Mouse (Mus musculus): ENCODE data around the gene Bnc1. TPM values are rescaled to one million over a fixed set of nuclear protein-coding genes. Genes with fewer than 3 reads are reported as not detected.

The Bnc1 gene
- polyA plus RNA-seq (2012; rRNA removed), result not detected in 2 replicates

DNA sequence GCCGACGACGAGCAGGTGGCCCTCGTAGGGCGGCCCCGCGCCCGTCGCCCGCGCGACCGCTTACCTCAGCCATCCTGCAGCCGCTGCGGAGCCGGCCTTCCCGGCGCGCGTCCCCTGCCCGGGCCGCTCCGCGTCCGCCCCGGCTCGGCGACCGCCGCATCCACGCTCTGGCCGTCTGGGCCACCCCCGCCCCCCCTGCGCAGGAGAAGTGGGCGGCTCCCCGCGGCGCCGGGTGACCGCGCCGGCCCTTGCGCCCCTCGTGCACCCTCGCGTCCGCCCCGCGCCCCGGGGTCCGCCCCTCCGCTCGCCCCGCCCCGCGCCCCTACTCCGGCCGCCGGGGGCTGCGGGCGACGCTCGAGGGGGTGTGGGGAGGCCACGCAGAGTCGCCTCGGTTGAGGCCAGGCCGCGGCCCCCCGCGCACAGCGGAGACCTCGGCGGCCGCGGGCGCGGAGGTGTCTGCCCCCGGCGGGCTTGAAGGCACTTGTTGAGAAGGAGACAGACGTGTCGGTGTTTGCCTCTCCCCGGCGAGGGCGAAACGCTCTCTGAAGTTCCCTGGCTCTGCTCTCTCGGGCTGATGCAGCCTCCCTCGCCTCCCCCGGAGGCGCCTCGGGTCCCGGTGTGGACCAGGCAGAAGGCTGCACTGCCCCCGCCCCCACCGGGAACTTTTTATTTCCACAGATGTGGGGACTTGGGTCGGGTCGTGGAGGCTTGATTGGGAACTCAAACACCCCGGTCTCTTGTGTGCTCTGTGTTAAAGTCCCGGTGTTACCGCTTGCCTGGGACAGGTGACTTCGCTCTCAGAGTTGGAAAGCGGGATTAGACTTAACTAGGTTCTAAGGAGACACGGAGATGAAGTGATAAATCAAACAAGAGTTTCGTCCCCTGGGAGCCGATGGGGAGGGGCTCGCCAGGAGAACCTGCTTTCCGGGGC is at the start of gene Bnc1:
Gene Bnc1, minus strand, starts transcription at position 162 of the 931 bp plus-strand sequence.
- no peak for TF ChIP-seq POLR2A (IDR thresholded peaks at IDR 0.05; ENCODE audit: extremely low read depth, insufficient read depth, low read length)
- TF ChIP-seq CTCF (IDR thresholded peaks at IDR 0.05; ENCODE audit: extremely low read depth, insufficient read depth, low read length), result no peak
- Histone ChIP-seq H3K4me1 (ENCODE audit: control insufficient read depth, insufficient read depth, low read length) (no peaks in the 10 kb centered on the region), H3K4me3 (ENCODE audit: insufficient read depth, low read length) (no peak within 1 kb of the TSS)

DNA sequence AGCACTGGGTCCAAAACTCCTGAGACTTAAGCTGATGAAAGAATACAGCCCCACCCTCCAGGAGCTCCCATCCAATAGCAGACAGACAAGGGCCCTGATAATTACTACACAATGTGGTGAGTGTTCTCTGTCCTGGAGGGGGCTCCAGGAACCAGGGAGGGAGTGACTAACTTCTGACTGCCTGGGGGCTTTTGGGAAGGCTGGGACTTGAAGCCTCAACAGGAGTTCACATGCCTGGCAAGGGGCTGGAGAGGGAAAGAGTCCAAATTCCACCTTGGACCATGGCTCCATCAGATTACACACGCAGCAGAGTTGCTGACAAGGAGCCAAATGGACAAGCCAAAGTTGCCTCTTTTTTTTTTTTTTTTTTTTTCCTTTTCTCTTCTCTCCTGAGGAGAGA is 41.3 kb upstream of the Bnc1 start:
- no peak overlapping the region for H3K27ac ChIP-seq (ENCODE audit: insufficient read depth, low read length)
- H3K4me3 ChIP-seq (ENCODE audit: insufficient read depth, low read length), result no peak overlapping the region
- H3K4me1 ChIP-seq (ENCODE audit: control insufficient read depth, insufficient read depth, low read length), result no peaks in the 10 kb centered on the region
- no peak for TF ChIP-seq POLR2A (IDR thresholded peaks at IDR 0.05; ENCODE audit: extremely low read depth, insufficient read depth, low read length)
- TF ChIP-seq CTCF (IDR thresholded peaks at IDR 0.05; ENCODE audit: extremely low read depth, insufficient read depth, low read length), result no peak

More for the DNA sequence above, at the start of gene Bnc1:
- no peak within 1 kb of the TSS for H3K27ac ChIP-seq (ENCODE audit: insufficient read depth, low read length)

DNA sequence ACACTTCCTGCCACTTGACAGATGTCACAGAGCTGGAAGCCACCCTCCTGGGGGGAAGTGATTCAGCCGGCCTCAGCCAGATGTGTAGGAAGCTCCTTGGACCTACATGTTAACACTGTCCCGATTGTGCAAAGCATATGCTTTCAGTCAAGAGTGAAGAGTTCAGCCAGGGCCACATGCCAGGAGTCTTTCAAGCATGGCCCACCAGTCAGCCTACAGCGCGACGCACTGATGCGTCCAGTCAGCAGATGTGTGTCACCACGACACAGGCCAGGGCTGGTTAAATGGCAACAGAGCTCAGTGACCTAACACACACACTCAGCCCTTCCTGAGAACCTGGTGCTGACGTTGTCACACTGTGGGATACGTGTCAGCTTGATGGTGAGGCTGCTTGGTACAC is 37.6 kb upstream of the Bnc1 start:
- Histone ChIP-seq H3K4me1 (ENCODE audit: control insufficient read depth, insufficient read depth, low read length) (no peaks in the 10 kb centered on the region), H3K4me3 (ENCODE audit: insufficient read depth, low read length) (no peak overlapping the region), H3K27ac (ENCODE audit: insufficient read depth, low read length) (no peak overlapping the region)
- TF ChIP-seq CTCF (IDR thresholded peaks at IDR 0.05; ENCODE audit: extremely low read depth, insufficient read depth, low read length) (no peak), POLR2A (IDR thresholded peaks at IDR 0.05; ENCODE audit: extremely low read depth, insufficient read depth, low read length) (no peak)

DNA sequence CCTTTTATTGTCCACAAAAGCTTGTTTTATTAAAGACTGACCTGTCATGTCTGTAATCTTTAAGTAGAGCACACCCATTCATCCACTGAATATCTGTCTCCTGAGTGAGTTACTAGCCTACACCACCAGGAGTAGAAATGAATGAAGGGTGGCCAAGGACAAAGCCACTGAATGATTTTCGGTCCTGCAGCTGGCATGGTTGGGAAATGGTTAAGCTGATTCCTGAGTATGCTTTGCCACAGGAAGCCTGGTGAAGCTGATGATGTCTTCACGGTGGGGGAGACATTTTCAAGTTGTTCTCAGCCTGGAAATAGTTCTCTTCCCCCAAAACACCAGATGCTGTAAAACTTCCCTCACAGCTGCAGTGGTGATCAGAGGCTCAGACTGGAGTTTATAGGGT is 33.7 kb upstream of the Bnc1 start:
- Histone ChIP-seq H3K4me3 (ENCODE audit: insufficient read depth, low read length) (no peak overlapping the region), H3K27ac (ENCODE audit: insufficient read depth, low read length) (no peak overlapping the region), H3K4me1 (ENCODE audit: control insufficient read depth, insufficient read depth, low read length) (no peaks in the 10 kb centered on the region)
- TF ChIP-seq CTCF (IDR thresholded peaks at IDR 0.05; ENCODE audit: extremely low read depth, insufficient read depth, low read length), result no peak
- TF ChIP-seq POLR2A (IDR thresholded peaks at IDR 0.05; ENCODE audit: extremely low read depth, insufficient read depth, low read length), result no peak

DNA sequence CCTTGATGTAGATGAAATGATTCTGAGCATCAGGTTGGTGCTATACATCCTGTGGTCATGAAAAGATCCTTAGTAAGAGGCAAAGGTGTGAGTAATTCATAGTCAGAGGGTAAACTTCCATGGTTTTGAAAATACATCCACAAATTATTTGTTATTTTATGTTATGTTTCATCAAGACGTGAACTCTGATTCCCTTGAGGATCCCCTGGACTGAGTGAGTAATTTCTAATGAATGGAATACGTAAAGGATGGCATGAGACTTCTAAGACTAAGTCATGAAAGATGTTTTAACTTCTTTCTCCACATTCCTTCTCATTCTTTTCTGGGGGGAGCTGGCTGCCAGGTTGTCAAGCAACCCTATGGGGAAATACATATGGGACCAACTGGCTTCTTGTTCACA is 31.6 kb upstream of the Bnc1 start:
- Histone ChIP-seq H3K4me1 (ENCODE audit: control insufficient read depth, insufficient read depth, low read length) (no peaks in the 10 kb centered on the region), H3K4me3 (ENCODE audit: insufficient read depth, low read length) (no peak overlapping the region), H3K27ac (ENCODE audit: insufficient read depth, low read length) (no peak overlapping the region)
- TF ChIP-seq POLR2A (IDR thresholded peaks at IDR 0.05; ENCODE audit: extremely low read depth, insufficient read depth, low read length) (no peak), CTCF (IDR thresholded peaks at IDR 0.05; ENCODE audit: extremely low read depth, insufficient read depth, low read length) (no peak)

DNA sequence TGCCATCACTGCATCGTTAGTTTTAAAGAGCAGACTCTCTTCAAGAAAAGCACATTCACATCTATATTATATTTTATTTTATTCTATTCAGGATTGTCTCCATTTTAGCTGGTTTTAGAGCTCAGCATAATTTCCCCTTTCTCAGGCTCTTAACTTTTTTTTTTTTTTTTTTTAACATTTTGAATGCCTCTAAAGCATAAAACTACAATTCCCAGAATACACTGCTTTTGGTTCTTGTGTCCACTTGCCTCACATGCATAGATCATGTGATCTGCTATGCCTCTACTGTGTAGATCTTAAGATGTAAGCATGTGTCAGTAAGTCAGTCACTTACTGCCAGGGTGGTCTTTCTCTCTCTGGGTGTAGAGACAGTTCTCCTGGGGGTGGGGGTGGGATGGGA is 30.3 kb upstream of the Bnc1 start:
- H3K27ac ChIP-seq (ENCODE audit: insufficient read depth, low read length), result no peak overlapping the region
- no peak overlapping the region for H3K4me3 ChIP-seq (ENCODE audit: insufficient read depth, low read length)
- H3K4me1 ChIP-seq (ENCODE audit: control insufficient read depth, insufficient read depth, low read length), result no peaks in the 10 kb centered on the region
- TF ChIP-seq POLR2A (IDR thresholded peaks at IDR 0.05; ENCODE audit: extremely low read depth, insufficient read depth, low read length) (no peak), CTCF (IDR thresholded peaks at IDR 0.05; ENCODE audit: extremely low read depth, insufficient read depth, low read length) (no peak)

DNA sequence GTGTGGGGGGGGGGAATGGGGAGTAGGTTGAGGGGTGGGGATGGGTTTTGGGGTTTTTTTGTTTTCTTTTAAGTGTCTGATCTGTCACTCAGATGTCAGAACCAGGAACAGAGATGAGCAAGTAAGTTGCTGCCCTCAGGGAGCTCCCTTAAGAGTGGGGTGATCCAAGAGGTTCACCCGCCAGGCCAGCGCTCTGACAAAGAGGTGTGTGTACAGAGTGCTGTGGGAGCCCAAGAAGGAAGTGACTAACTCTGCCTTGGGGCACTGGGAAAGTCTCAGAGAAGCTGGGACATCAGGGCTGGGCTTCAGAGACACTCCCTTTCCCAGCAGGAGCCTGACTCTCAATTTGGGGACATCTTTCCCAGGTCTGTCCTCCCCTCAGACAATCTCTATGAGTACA is 25.9 kb upstream of the Bnc1 start:
- Histone ChIP-seq H3K4me3 (ENCODE audit: insufficient read depth, low read length) (no peak overlapping the region), H3K27ac (ENCODE audit: insufficient read depth, low read length) (no peak overlapping the region), H3K4me1 (ENCODE audit: control insufficient read depth, insufficient read depth, low read length) (no peaks in the 10 kb centered on the region)
- TF ChIP-seq POLR2A (IDR thresholded peaks at IDR 0.05; ENCODE audit: extremely low read depth, insufficient read depth, low read length) (no peak), CTCF (IDR thresholded peaks at IDR 0.05; ENCODE audit: extremely low read depth, insufficient read depth, low read length) (no peak)

DNA sequence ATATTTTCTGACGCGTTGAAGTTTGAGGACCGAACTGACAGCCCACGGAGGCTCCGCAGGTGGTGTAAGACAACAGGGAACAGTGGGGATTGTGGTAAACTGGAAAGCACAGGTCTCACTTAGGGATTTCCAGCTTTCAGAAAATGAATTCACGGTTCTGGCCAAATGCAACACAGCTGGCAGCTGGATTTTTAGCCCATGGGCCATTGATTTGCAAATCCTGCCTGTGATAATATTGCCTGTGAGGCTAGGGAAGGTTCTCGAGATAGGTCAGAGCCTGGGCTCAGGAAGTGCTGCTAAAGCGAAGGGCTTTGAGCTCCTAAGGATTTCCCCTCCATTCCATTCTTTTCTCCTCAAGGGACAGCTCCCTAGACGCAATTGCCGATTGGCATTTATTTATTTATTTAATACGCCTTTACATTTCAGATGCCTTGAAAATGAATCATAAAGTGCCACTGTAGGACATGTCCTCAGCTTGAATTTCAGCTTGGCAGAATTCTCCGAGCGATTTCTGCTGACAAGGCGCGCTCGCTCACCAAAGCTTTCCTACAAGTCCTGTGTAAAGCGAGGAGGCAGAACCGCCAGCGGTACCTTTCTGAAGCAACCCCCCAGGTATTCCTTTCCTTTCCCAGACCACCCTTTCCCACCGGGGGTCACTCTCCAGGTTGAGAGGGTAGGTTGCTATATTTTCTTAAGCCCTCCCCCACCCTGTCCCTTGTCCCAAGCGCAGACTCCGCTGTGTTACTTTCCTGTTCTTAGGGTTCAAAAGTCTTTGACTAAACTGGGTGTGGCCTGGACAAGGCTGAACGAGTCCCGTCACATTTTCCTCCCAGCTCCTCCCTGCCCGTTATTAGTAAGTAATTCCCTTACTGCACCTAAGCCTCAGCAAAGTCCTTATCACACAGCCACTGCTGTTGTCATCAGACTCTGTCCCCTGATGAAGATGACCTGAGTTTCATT is 24.9 kb upstream of the Bnc1 start:
- Histone ChIP-seq H3K4me3 (ENCODE audit: insufficient read depth, low read length) (no peak overlapping the region), H3K4me1 (ENCODE audit: control insufficient read depth, insufficient read depth, low read length) (no peaks in the 10 kb centered on the region), H3K27ac (ENCODE audit: insufficient read depth, low read length) (no peak overlapping the region)
- TF ChIP-seq CTCF (IDR thresholded peaks at IDR 0.05; ENCODE audit: extremely low read depth, insufficient read depth, low read length) (no peak), POLR2A (IDR thresholded peaks at IDR 0.05; ENCODE audit: extremely low read depth, insufficient read depth, low read length) (no peak)

DNA sequence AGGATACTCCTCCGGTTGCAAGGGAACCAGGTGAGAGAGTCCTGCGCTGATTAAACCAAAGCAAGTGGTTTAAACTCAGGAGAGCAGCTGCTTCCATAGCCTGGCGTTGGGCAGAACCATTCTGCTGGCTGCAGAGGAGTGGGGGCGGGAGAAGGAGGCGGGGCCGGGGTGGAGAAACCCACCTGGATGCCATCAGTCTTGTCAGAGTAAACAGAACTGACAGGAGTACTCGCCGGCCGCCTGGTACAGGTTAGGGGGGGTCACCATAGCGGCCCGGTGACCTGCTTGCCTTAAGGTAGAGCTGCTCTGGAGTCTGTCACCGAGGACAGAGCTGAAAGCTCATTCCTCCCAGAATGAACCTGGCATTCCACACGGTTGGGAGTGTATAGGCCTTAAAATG is 20.4 kb upstream of the Bnc1 start:
- TF ChIP-seq POLR2A (IDR thresholded peaks at IDR 0.05; ENCODE audit: extremely low read depth, insufficient read depth, low read length) (no peak), CTCF (IDR thresholded peaks at IDR 0.05; ENCODE audit: extremely low read depth, insufficient read depth, low read length) (no peak)
- no peaks in the 10 kb centered on the region for H3K4me1 ChIP-seq (ENCODE audit: control insufficient read depth, insufficient read depth, low read length)
- H3K27ac ChIP-seq (ENCODE audit: insufficient read depth, low read length), result no peak overlapping the region
- H3K4me3 ChIP-seq (ENCODE audit: insufficient read depth, low read length), result no peak overlapping the region

All from cortical plate, adult 2 months (tissue).